Mouse (Mus musculus): ENCODE results near the gene Nkx1-1. TPM values are rescaled to one million over a fixed set of nuclear protein-coding genes. Genes with fewer than 3 reads are reported as not detected.

Nkx1-1 gene
- not detected for polyA plus RNA-seq (2017; shearing (Covaris generic))

GRCm38 (mm10) chr5:33433201-33434138 lies at the start of gene Nkx1-1:
Nkx1-1 (minus strand) TSS chr5:33433976.

Other genes with a start within 250 kb of the Nkx1-1 start
- gene Spon2, start 215.5 kb downstream of the Nkx1-1 start, polyA plus RNA-seq (2017; shearing (Covaris generic)) = not detected
- 11.7 TPM for gene Ctbp1, start 159.0 kb downstream of the Nkx1-1 start, polyA plus RNA-seq (2017; shearing (Covaris generic))
- 117 TPM for gene Maea, start 98.5 kb downstream of the Nkx1-1 start, polyA plus RNA-seq (2017; shearing (Covaris generic))
- 12.3 TPM for gene Uvssa, start 55.4 kb downstream of the Nkx1-1 start, polyA plus RNA-seq (2017; shearing (Covaris generic))
- 30.6 TPM for gene Fam53a, start 195.7 kb upstream of the Nkx1-1 start, polyA plus RNA-seq (2017; shearing (Covaris generic))
- 0.88 TPM for gene Gm9903, start 195.9 kb upstream of the Nkx1-1 start, polyA plus RNA-seq (2017; shearing (Covaris generic))
- 183 TPM for gene Slbp, start 218.6 kb upstream of the Nkx1-1 start, polyA plus RNA-seq (2017; shearing (Covaris generic))
- 26.2 TPM for gene Tacc3, start 224.2 kb upstream of the Nkx1-1 start, polyA plus RNA-seq (2017; shearing (Covaris generic))
- 40.0 TPM for gene Tmem129, start 224.4 kb upstream of the Nkx1-1 start, polyA plus RNA-seq (2017; shearing (Covaris generic))